Mouse (Mus musculus) urinary bladder, postnatal 25 days (tissue): Measurements from ENCODE around the gene Tenm2.

Experiments used
- DNase-seq: peaks from one replicate; pipeline ENCODE4 v3.0.0; 2022; ENCODE audit warnings: low spot score

Gene Tenm2

GRCm38 (mm10) chr11:36351752-36352151, 884.0 kb downstream of the Tenm2 start:
- DNase-seq = no peak

GRCm38 (mm10) chr11:36351341-36351740, 884.4 kb downstream of the Tenm2 start:
- no peak for DNase-seq

- DNase-seq = no peak
Observed at GRCm38 (mm10) chr11:36350264-36350663, 885.5 kb downstream of the Tenm2 start.

- DNase-seq = no peak
Observed at GRCm38 (mm10) chr11:36349856-36350255, 885.9 kb downstream of the Tenm2 start.

- DNase-seq = no peak
Observed at GRCm38 (mm10) chr11:36341799-36342198, 894.0 kb downstream of the Tenm2 start.

GRCm38 (mm10) chr11:36338424-36338823, 897.3 kb downstream of the Tenm2 start:
- no peak for DNase-seq

- no peak for DNase-seq
Observed at GRCm38 (mm10) chr11:36337063-36337462, 898.7 kb downstream of the Tenm2 start.

GRCm38 (mm10) chr11:36335147-36335546, 900.6 kb downstream of the Tenm2 start:
- DNase-seq = no peak

- no peak for DNase-seq
Observed at GRCm38 (mm10) chr11:36334100-36334735, 901.5 kb downstream of the Tenm2 start.

GRCm38 (mm10) chr11:36332222-36332621, 903.5 kb downstream of the Tenm2 start:
- DNase-seq = no peak

- DNase-seq = no peak
Observed at GRCm38 (mm10) chr11:36331408-36332178, 904.2 kb downstream of the Tenm2 start.

GRCm38 (mm10) chr11:36327243-36327642, 908.5 kb downstream of the Tenm2 start:
- DNase-seq = no peak

GRCm38 (mm10) chr11:36309317-36309716, 926.4 kb downstream of the Tenm2 start:
- DNase-seq = no peak

- no peak for DNase-seq
Observed at GRCm38 (mm10) chr11:36307276-36307675, 928.5 kb downstream of the Tenm2 start.

GRCm38 (mm10) chr11:36305348-36305950, 930.3 kb downstream of the Tenm2 start:
- no peak for DNase-seq

- no peak for DNase-seq
Observed at GRCm38 (mm10) chr11:36302913-36303371, 932.8 kb downstream of the Tenm2 start.

- no peak for DNase-seq
Observed at GRCm38 (mm10) chr11:36302096-36302495, 933.7 kb downstream of the Tenm2 start.

- no peak for DNase-seq
Observed at GRCm38 (mm10) chr11:36296568-36296967, 939.2 kb downstream of the Tenm2 start.

GRCm38 (mm10) chr11:36292206-36292605, 943.6 kb downstream of the Tenm2 start:
- no peak for DNase-seq

- DNase-seq = no peak
Observed at GRCm38 (mm10) chr11:36286246-36286645, 949.5 kb downstream of the Tenm2 start.

GRCm38 (mm10) chr11:36280533-36280932, 955.2 kb downstream of the Tenm2 start:
- no peak for DNase-seq

GRCm38 (mm10) chr11:36277903-36278215, 957.9 kb downstream of the Tenm2 start:
- no peak for DNase-seq

- no peak for DNase-seq
Observed at GRCm38 (mm10) chr11:36277192-36277902, 958.4 kb downstream of the Tenm2 start.
